Comparison of ENCODE assay signal across 11 mouse cellular contexts in genomic region chr2:26575865-26576264, GRCm38 (mm10). TPM values are rescaled to one million over a fixed set of nuclear protein-coding genes. Genes with fewer than 3 reads are reported as not detected.
DNase-seq lines count a peak whose midpoint lies in the region; ATAC-seq and TF ChIP-seq lines count a peak whose summit lies in the region.
"Had no signal": no experiment of that assay in that cellular context is flagged by ENCODE, and none has a peak within 500 bp of the region (broad histone marks: within the 10 kb centered on the region; RNA-seq: fewer than 3 reads in every experiment).

No protein-coding gene starts in this region.

- TF ChIP-seq CTCF in cortical plate, adult 2 months (IDR thresholded peaks at IDR 0.05; ENCODE audit: extremely low read depth, insufficient read depth, low read length): no peak
- TF ChIP-seq CTCF in kidney, adult 2 months (conservative IDR thresholded peaks at IDR 0.05; ENCODE audit: insufficient read depth, insufficient read length, low read depth, low read length): no peak
- TF ChIP-seq CTCF in lung, adult 2 months (IDR thresholded peaks at IDR 0.05; ENCODE audit: insufficient read depth, low read length): no peak

- H3K27ac ChIP-seq in cortical plate, adult 2 months (ENCODE audit: insufficient read depth, low read length): peak overlapping the region; percentile 78; the same call in 1 of the 2 replicates
- peak overlapping the region; percentile 93 for H3K27ac ChIP-seq in kidney, adult 2 months (ENCODE audit: insufficient read depth, low read depth, low read length)
- H3K27ac ChIP-seq in midbrain, embryonic 11.5 days (ENCODE audit: low read depth, low read length): no peak overlapping the region

- no peaks in the 10 kb centered on the region for H3K27me3 ChIP-seq in erythroblast, embryonic 14.5 days (ENCODE audit: control insufficient read depth)
- H3K27me3 ChIP-seq in kidney, adult 2 months (replicated peaks; ENCODE audit: control insufficient read depth, insufficient read depth, low read length): no peaks in the 10 kb centered on the region
- no peaks in the 10 kb centered on the region; the same call in 1 of the 2 replicates for H3K27me3 ChIP-seq in midbrain, embryonic 11.5 days (ENCODE audit: control insufficient read depth, insufficient read depth, low read length)

- no peak overlapping the region for H3K4me2 ChIP-seq in midbrain, embryonic 11.5 days

- no peak for TF ChIP-seq POLR2A in cortical plate, adult 2 months (IDR thresholded peaks at IDR 0.05; ENCODE audit: extremely low read depth, insufficient read depth, low read length)
- no peak for TF ChIP-seq POLR2A in kidney, adult 2 months (IDR thresholded peaks at IDR 0.05; ENCODE audit: low read depth, low read length)
- no peak; the same call in 1 of the 2 replicates for TF ChIP-seq POLR2A in lung, adult 2 months (IDR thresholded peaks at IDR 0.05; ENCODE audit: borderline replicate concordance, extremely low read depth, low read depth, low read length)

- H3K4me3 ChIP-seq in erythroblast, embryonic 14.5 days (replicated peaks): peak overlapping the region; percentile 23
- no peak overlapping the region for H3K4me3 ChIP-seq in cortical plate, adult 2 months (ENCODE audit: insufficient read depth, low read length)
- H3K4me3 ChIP-seq in kidney, adult 2 months (ENCODE audit: insufficient read depth, low read depth, low read length): no peak overlapping the region
- peak overlapping the region; percentile 5 for H3K4me3 ChIP-seq in lung, adult 2 months (replicated peaks; ENCODE audit: extremely low read depth, low read depth, low read length)
- H3K4me3 ChIP-seq in midbrain, embryonic 11.5 days (ENCODE audit: low read depth, low read length): no peak overlapping the region

- peak; percentile 89 for DNase-seq in kidney, adult 2 months
- DNase-seq in lung, adult 2 months: peak; percentile 52
- no peak for DNase-seq in midbrain, embryonic 11.5 days (ENCODE audit: low spot score, missing footprints)
- no peak for DNase-seq in spleen, postnatal 36 days (ENCODE audit: low spot score in 2 of 2)
- DNase-seq in thymus, postnatal 36 days: no peak

- peaks cover 63% of the 10 kb centered on the region for H3K4me1 ChIP-seq in erythroblast, embryonic 14.5 days (ENCODE audit: control insufficient read depth)
- H3K4me1 ChIP-seq in cortical plate, adult 2 months (ENCODE audit: control insufficient read depth, insufficient read depth, low read length): peaks cover 5% of the 10 kb centered on the region
- no peaks in the 10 kb centered on the region for H3K4me1 ChIP-seq in kidney, adult 2 months (ENCODE audit: control insufficient read depth, insufficient read depth, low read length)
- H3K4me1 ChIP-seq in lung, adult 2 months (ENCODE audit: control insufficient read depth, insufficient read depth, low read length): peaks cover 37% of the 10 kb centered on the region
- H3K4me1 ChIP-seq in midbrain, embryonic 11.5 days (ENCODE audit: control insufficient read depth, insufficient read depth, low read length): 0 out of 2 replicates have a peak, but pooled peaks cover 6% of the 10 kb centered on the region

- ATAC-seq in erythroblast, adult 5-6 weeks (replicated peaks; ENCODE audit: low FRiP score, poor library complexity, severe bottlenecking): no peak
- ATAC-seq in midbrain, embryonic 11.5 days (ENCODE audit: low FRiP score): no peak

- no peaks in the 10 kb centered on the region for H3K9me3 ChIP-seq in erythroblast, embryonic 14.5 days (ENCODE audit: control insufficient read depth, low read length)
- H3K9me3 ChIP-seq in midbrain, embryonic 11.5 days (ENCODE audit: control insufficient read depth, low read length): no peaks in the 10 kb centered on the region

- WGBS in kidney, adult 2 months: 59% methylated on average over 4 of the region's 4 CpGs
- WGBS in lung, adult 2 months: 53% methylated on average over 4 of the region's 4 CpGs
- 67% methylated on average over 4 of the region's 4 CpGs for WGBS in midbrain, embryonic 11.5 days

- no peak overlapping the region for H3K9ac ChIP-seq in midbrain, embryonic 11.5 days (ENCODE audit: low read length)

- no peaks in the 10 kb centered on the region for H3K36me3 ChIP-seq in erythroblast, embryonic 14.5 days (ENCODE audit: control insufficient read depth)
- H3K36me3 ChIP-seq in kidney, adult 2 months (ENCODE audit: control insufficient read depth, insufficient read depth, low read length): no peaks in the 10 kb centered on the region
- no peaks in the 10 kb centered on the region for H3K36me3 ChIP-seq in midbrain, embryonic 11.5 days (ENCODE audit: control insufficient read depth, insufficient read depth, low read length)

RNA-seq across cellular contexts. Expression of gene Egfl7, which starts 3.9 kb away (rescaled TPM):
- 3.2 and 3.6 TPM in 2 replicates for polyA plus RNA-seq in erythroblast, embryonic 14.5 days (2012)
- 7.5 TPM in 1 of 2 replicates, not detected in the other for total RNA-seq in erythroblast, adult 5-6 weeks (2015; ENCODE audit: low replicate concordance)
- 4.9 and 8.2 TPM in 2 replicates for total RNA-seq in erythroblast, adult 5-6 weeks (2017; ENCODE audit: low replicate concordance)
- polyA plus RNA-seq in cortical plate, adult 2 months (2012; rRNA removed): 137 and 145 TPM in 2 replicates
- polyA plus RNA-seq in kidney, adult 2 months (2012; rRNA removed): 297 and 304 TPM in 2 replicates
- 1,942 and 2,032 TPM in 2 replicates for polyA plus RNA-seq in lung, adult 2 months (2012; rRNA removed)
- 52.6 and 58.3 TPM in 2 replicates for polyA plus RNA-seq in midbrain, embryonic 11.5 days (2014; fragmentation: Nextera tagmentation; extraction: Ambion mirVana)

RNA-seq across cellular contexts. Expression of gene Gm20532, which starts 10.6 kb away (rescaled TPM):
- not detected in 2 replicates for polyA plus RNA-seq in erythroblast, embryonic 14.5 days (2012)
- total RNA-seq in erythroblast, adult 5-6 weeks (2015; ENCODE audit: low replicate concordance): not detected in 2 replicates
- total RNA-seq in erythroblast, adult 5-6 weeks (2017; ENCODE audit: low replicate concordance): not detected in 2 replicates
- not detected in 2 replicates for polyA plus RNA-seq in cortical plate, adult 2 months (2012; rRNA removed)
- polyA plus RNA-seq in kidney, adult 2 months (2012; rRNA removed): not detected in 2 replicates
- not detected in 2 replicates for polyA plus RNA-seq in lung, adult 2 months (2012; rRNA removed)
- polyA plus RNA-seq in midbrain, embryonic 11.5 days (2014; fragmentation: Nextera tagmentation; extraction: Ambion mirVana): not detected in 2 replicates
- total RNA-seq: gastrocnemius, postnatal 36 days had no signal
- polyA plus RNA-seq: brain, embryonic 14.5 days; C2C12 had no signal

RNA-seq across cellular contexts. Expression of gene Agpat2, which starts 28.4 kb away (rescaled TPM):
- 0.02 and 0.31 TPM in 2 replicates for polyA plus RNA-seq in erythroblast, embryonic 14.5 days (2012)
- total RNA-seq in erythroblast, adult 5-6 weeks (2015; ENCODE audit: low replicate concordance): 17.1 and 32.7 TPM in 2 replicates
- total RNA-seq in erythroblast, adult 5-6 weeks (2017; ENCODE audit: low replicate concordance): 23.0 and 24.4 TPM in 2 replicates
- 2.3 TPM in 2 replicates for polyA plus RNA-seq in cortical plate, adult 2 months (2012; rRNA removed)
- polyA plus RNA-seq in kidney, adult 2 months (2012; rRNA removed): 165 and 192 TPM in 2 replicates
- polyA plus RNA-seq in lung, adult 2 months (2012; rRNA removed): 106 and 134 TPM in 2 replicates
- 8.2 TPM in 2 replicates for polyA plus RNA-seq in midbrain, embryonic 11.5 days (2014; fragmentation: Nextera tagmentation; extraction: Ambion mirVana)

RNA-seq across cellular contexts. Expression of gene Fam69b, which starts 52.4 kb away (rescaled TPM):
- polyA plus RNA-seq in erythroblast, embryonic 14.5 days (2012): not detected in 2 replicates
- total RNA-seq in erythroblast, adult 5-6 weeks (2015; ENCODE audit: low replicate concordance): not detected in 2 replicates
- total RNA-seq in erythroblast, adult 5-6 weeks (2017; ENCODE audit: low replicate concordance): 0.34 TPM in 1 of 2 replicates, not detected in the other
- 88.8 and 95.7 TPM in 2 replicates for polyA plus RNA-seq in cortical plate, adult 2 months (2012; rRNA removed)
- polyA plus RNA-seq in kidney, adult 2 months (2012; rRNA removed): 12.2 and 14.5 TPM in 2 replicates
- polyA plus RNA-seq in lung, adult 2 months (2012; rRNA removed): 13.1 and 15.1 TPM in 2 replicates
- polyA plus RNA-seq in midbrain, embryonic 11.5 days (2014; fragmentation: Nextera tagmentation; extraction: Ambion mirVana): 42.9 and 47.4 TPM in 2 replicates

RNA-seq across cellular contexts. Expression of gene Notch1, which starts 59.4 kb away (rescaled TPM):
- 0.07 and 0.41 TPM in 2 replicates for polyA plus RNA-seq in erythroblast, embryonic 14.5 days (2012)
- total RNA-seq in erythroblast, adult 5-6 weeks (2015; ENCODE audit: low replicate concordance): 7.3 and 10.0 TPM in 2 replicates
- total RNA-seq in erythroblast, adult 5-6 weeks (2017; ENCODE audit: low replicate concordance): 3.3 and 4.6 TPM in 2 replicates
- polyA plus RNA-seq in cortical plate, adult 2 months (2012; rRNA removed): 10.9 and 11.1 TPM in 2 replicates
- polyA plus RNA-seq in kidney, adult 2 months (2012; rRNA removed): 16.1 and 17.7 TPM in 2 replicates
- polyA plus RNA-seq in lung, adult 2 months (2012; rRNA removed): 108 and 124 TPM in 2 replicates
- polyA plus RNA-seq in midbrain, embryonic 11.5 days (2014; fragmentation: Nextera tagmentation; extraction: Ambion mirVana): 40.8 and 47.5 TPM in 2 replicates

Comparison
In these comparisons a context has a peak if more than half of its experiments do, and no peak if none do; other contexts are left out.
1. H3K4me3 ChIP-seq: peak in erythroblast, embryonic 14.5 days (single experiment) and lung, adult 2 months (single experiment); none in cortical plate, adult 2 months (single experiment), kidney, adult 2 months (single experiment) and midbrain, embryonic 11.5 days (single experiment).
2. DNase-seq: peak in kidney, adult 2 months (single experiment) and lung, adult 2 months (single experiment); none in midbrain, embryonic 11.5 days (single experiment), spleen, postnatal 36 days (0 of 2) and thymus, postnatal 36 days (0 of 2).
3. RNA of gene Egfl7, which starts 3.9 kb away (polyA plus RNA-seq): 1,942 to 2,032 TPM in lung, adult 2 months, 297 to 304 TPM in kidney, adult 2 months, 137 to 145 TPM in cortical plate, adult 2 months and 52.6 to 58.3 TPM in midbrain, embryonic 11.5 days; 3.2 to 3.6 TPM in erythroblast, embryonic 14.5 days; every median in the first group is over 10 times any median in the second.
4. RNA of gene Agpat2, which starts 28.4 kb away (polyA plus RNA-seq): 165 to 192 TPM in kidney, adult 2 months and 106 to 134 TPM in lung, adult 2 months; 8.2 TPM in midbrain, embryonic 11.5 days, 2.3 TPM in cortical plate, adult 2 months and 0.02 to 0.31 TPM in erythroblast, embryonic 14.5 days; every median in the first group is over 10 times any median in the second.